Mouse (Mus musculus) myocyte (in vitro differentiated cells): ENCODE measurements around the gene Prdm1. TPM values are rescaled to one million over a fixed set of nuclear protein-coding genes. Genes with fewer than 3 reads are reported as not detected.

ENCODE experiments used
- H3K27me3 ChIP-seq: one replicate; pipeline ENCODE4 v1.6.1; 2011; ENCODE audit not compliant: control insufficient read depth, insufficient read depth, insufficient read length
- H3K36me3 ChIP-seq: one replicate; pipeline ENCODE4 v1.6.1; 2011; ENCODE audit not compliant: control insufficient read depth, insufficient read depth
- H3K4me2 ChIP-seq: one replicate; pipeline ENCODE4 v1.6.1; 2011; ENCODE audit warnings: low read depth, control low read depth
- H3K4me3 ChIP-seq: one replicate; pipeline ENCODE4 v1.5.1; 2011; ENCODE audit warnings: mild to moderate bottlenecking, control low read depth, moderate library complexity
- H3K79me2 ChIP-seq: one replicate; pipeline ENCODE4 v1.6.1; 2011; ENCODE audit not compliant: control insufficient read depth, insufficient read depth
- H3ac ChIP-seq: one replicate; pipeline ENCODE4 v1.6.1; 2011; ENCODE audit not compliant: control insufficient read depth, insufficient read length
- CEBPB ChIP-seq: IDR thresholded peaks from 2 replicates; pipeline ENCODE4 v1.6.1; 2011; ENCODE audit warnings: mild to moderate bottlenecking, moderate library complexity; ENCODE audit not compliant: poor library complexity, insufficient read depth, severe bottlenecking
- E2F4 ChIP-seq: IDR thresholded peaks from one replicate; pipeline ENCODE4 v1.6.1; 2011; ENCODE audit warnings: mild to moderate bottlenecking, control low read depth, moderate library complexity; ENCODE audit not compliant: insufficient read depth
- MAX ChIP-seq: IDR thresholded peaks from one replicate; pipeline ENCODE4 v1.6.1; 2011; ENCODE audit warnings: low read depth, mild to moderate bottlenecking, control low read depth
- MYOD1 ChIP-seq, 3 experiments: IDR thresholded peaks; one replicate each; pipeline ENCODE4 v1.6.1; 2011; ENCODE audit warnings: control low read depth in 2 of 3, low read depth in 2 of 3, mild to moderate bottlenecking in 2 of 3, moderate library complexity in 1 of 3; ENCODE audit not compliant: insufficient read length in 2 of 3, control insufficient read depth in 1 of 3
- MYOG ChIP-seq, 3 experiments: IDR thresholded peaks; one replicate each; pipeline ENCODE4 v1.6.1; 2011; ENCODE audit warnings: control low read depth in 2 of 3, low read depth in 2 of 3, mild to moderate bottlenecking in 2 of 3; ENCODE audit not compliant: insufficient read length in 2 of 3, control insufficient read depth in 1 of 3, insufficient read depth in 1 of 3
- POLR2A ChIP-seq: IDR thresholded peaks from one replicate; pipeline ENCODE4 v1.6.1; 2011; ENCODE audit warnings: low read depth, mild to moderate bottlenecking, control low read depth, moderate library complexity; ENCODE audit not compliant: insufficient read length
- POLR2AphosphoS2 ChIP-seq: IDR thresholded peaks from one replicate; pipeline ENCODE4 v1.6.1; 2011; ENCODE audit warnings: low read depth, control low read depth; ENCODE audit not compliant: insufficient read length
- REST ChIP-seq: IDR thresholded peaks from one replicate; pipeline ENCODE4 v1.6.1; 2011; ENCODE audit warnings: mild to moderate bottlenecking, control low read depth, moderate library complexity; ENCODE audit not compliant: insufficient read depth, insufficient read length
- SRF ChIP-seq: IDR thresholded peaks from one replicate; pipeline ENCODE4 v1.6.1; 2011; ENCODE audit warnings: low read depth; ENCODE audit not compliant: control insufficient read depth, insufficient read length
- TCF12 ChIP-seq: IDR thresholded peaks from one replicate; pipeline ENCODE4 v1.6.1; 2011; ENCODE audit warnings: mild to moderate bottlenecking, control low read depth; ENCODE audit not compliant: poor library complexity, insufficient read depth, severe bottlenecking
- TCF3 ChIP-seq: IDR thresholded peaks from one replicate; pipeline ENCODE4 v1.6.1; 2011; ENCODE audit warnings: low read depth, control low read depth; ENCODE audit not compliant: insufficient read length
- USF1 ChIP-seq: IDR thresholded peaks from one replicate; pipeline ENCODE4 v1.6.1; 2011; ENCODE audit warnings: low read depth, mild to moderate bottlenecking, control low read depth, moderate library complexity
- polyA plus RNA-seq: library from polyadenylated mRNA; unstranded; fragments of >200 nt; fragmentation: generic; extraction: Trizol; gene quantifications from one replicate; pipeline ENCODE4 v1.2.1, GENCODE M21; 2012; ENCODE audit warnings: missing spikeins

Prdm1 gene
- polyA plus RNA-seq, 1 experiment: 0.28 TPM

DNA sequence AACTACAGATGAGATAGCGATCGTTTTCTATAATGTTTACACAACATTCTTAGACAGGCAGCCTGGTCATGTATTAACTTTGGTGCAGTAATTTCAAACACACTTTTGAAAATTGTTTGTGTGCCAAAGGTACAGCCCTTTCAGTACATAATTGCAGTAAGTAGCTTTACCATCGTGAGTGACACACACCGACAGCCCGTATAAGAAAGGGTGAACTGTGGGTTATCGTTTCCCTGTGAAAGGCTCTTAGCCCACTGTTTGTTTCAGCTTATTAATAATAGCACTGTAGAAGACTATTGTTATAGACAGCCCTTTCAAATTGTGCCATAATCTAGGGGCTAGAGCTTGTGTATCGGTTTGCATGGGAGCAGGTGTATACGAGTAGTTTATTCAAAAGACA, 51.1 kb downstream of the Prdm1 start:
- H3K27me3 ChIP-seq: no peaks in the 10 kb centered on the region

DNA sequence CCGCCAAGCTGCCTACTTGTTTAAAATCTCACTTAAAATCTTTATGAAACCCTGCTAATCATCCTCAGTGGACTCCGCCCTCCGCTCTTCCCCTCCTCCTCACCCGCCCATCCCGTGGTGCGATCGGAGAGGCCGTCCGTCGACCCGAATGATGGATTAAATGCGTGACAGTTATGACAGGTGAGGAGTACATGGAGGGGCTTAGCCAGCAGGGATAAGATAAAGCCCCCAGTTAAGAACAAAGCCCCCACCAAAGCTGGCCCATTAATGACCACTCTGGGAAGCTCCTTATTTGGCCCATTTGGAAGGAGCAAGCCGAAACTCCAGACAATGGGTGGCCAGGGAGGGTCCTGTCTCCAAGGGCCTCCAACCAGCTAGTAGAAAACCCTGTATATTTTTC, 51.8 kb downstream of the Prdm1 start:
- H3K79me2 ChIP-seq: no peaks in the 10 kb centered on the region
- no peak overlapping the region for H3ac ChIP-seq
- no peak overlapping the region for H3K4me2 ChIP-seq
- H3K4me3 ChIP-seq: no peak overlapping the region
- TF ChIP-seq TCF3 (no peak), TCF12 (no peak), CEBPB (no peak)
- H3K27me3 ChIP-seq: no peaks in the 10 kb centered on the region
- H3K36me3 ChIP-seq: no peaks in the 10 kb centered on the region

More for the DNA sequence above, 51.1 kb downstream of the Prdm1 start:
- H3K4me2 ChIP-seq: no peak overlapping the region
- no peak overlapping the region for H3ac ChIP-seq
- no peak for TF ChIP-seq MYOD1 (IDR thresholded peaks at IDR 0.05; ENCODE audit: control insufficient read depth in 1 of 3, insufficient read length in 2 of 3, low read depth in 2 of 3)
- no peak for TF ChIP-seq POLR2A
- no peak for TF ChIP-seq MYOG (IDR thresholded peaks at IDR 0.05; ENCODE audit: control insufficient read depth in 1 of 3, insufficient read depth in 1 of 3, insufficient read length in 2 of 3, low read depth in 2 of 3)
- TF ChIP-seq CEBPB: no peak
- TF ChIP-seq POLR2AphosphoS2: no peak
- TF ChIP-seq REST: no peak
- no peak for TF ChIP-seq TCF3
- TF ChIP-seq E2F4: no peak
- no peak for TF ChIP-seq SRF
- no peak for TF ChIP-seq MAX
- TF ChIP-seq TCF12: no peak
- TF ChIP-seq USF1: no peak
- no peaks in the 10 kb centered on the region for H3K79me2 ChIP-seq
- no peak overlapping the region for H3K4me3 ChIP-seq
- H3K36me3 ChIP-seq: no peaks in the 10 kb centered on the region

DNA sequence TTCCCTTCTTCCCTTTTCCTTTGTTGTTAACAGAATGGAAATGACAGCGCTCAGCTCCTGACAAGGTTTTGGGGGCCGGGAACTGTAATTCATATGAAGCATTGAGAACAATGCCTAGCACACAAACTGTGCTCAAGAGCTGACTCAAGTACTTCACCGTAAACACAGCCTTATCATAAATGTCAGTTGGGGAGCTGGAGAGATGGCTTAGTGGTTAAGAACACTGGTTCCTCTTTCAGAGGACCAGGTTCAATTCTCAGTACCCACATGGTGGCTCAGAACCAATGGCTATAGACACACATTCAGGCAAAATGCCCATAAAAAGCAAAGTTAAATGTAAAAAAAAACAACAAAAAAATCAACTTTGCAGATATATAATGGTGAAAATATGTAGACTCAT, 52.9 kb downstream of the Prdm1 start:
- Histone ChIP-seq H3K79me2 (no peaks in the 10 kb centered on the region), H3K4me3 (no peak overlapping the region), H3K36me3 (no peaks in the 10 kb centered on the region), H3K4me2 (no peak overlapping the region), H3K27me3 (no peaks in the 10 kb centered on the region), H3ac (no peak overlapping the region)
- TF ChIP-seq CEBPB: no peak
- no peak for TF ChIP-seq MYOG (IDR thresholded peaks at IDR 0.05; ENCODE audit: control insufficient read depth in 1 of 3, insufficient read depth in 1 of 3, insufficient read length in 2 of 3, low read depth in 2 of 3)
- TF ChIP-seq TCF12: no peak
- no peak for TF ChIP-seq SRF
- TF ChIP-seq TCF3: no peak

DNA sequence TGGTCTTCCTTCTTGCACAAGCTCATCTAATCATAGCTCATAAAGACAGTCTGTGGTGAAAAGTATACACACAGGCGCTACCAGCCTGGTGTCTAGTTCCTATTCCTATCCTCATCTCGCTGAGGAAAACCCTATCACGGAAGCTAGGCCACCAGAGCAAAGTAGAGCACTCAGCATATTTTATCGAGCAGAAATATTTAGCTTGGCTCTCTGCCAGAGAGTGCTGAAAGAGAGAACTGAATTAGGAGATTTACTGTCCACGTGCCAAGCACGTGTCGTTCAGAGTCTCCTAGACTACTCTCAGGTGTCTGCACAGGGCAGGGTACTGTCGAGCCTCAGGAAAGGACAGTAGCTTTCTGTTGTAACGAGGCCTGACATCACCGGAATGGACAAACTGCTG, 54.0 kb downstream of the Prdm1 start:
- Histone ChIP-seq H3K36me3 (no peaks in the 10 kb centered on the region), H3K4me2 (no peak overlapping the region), H3K4me3 (no peak overlapping the region), H3ac (no peak overlapping the region), H3K27me3 (no peaks in the 10 kb centered on the region), H3K79me2 (no peaks in the 10 kb centered on the region)
- TF ChIP-seq USF1 (no peak), REST (no peak), TCF12 (no peak), CEBPB (no peak), MYOG (IDR thresholded peaks at IDR 0.05; ENCODE audit: control insufficient read depth in 1 of 3, insufficient read depth in 1 of 3, insufficient read length in 2 of 3, low read depth in 2 of 3) (no peak), MAX (no peak), MYOD1 (IDR thresholded peaks at IDR 0.05; ENCODE audit: control insufficient read depth in 1 of 3, insufficient read length in 2 of 3, low read depth in 2 of 3) (no peak), E2F4 (no peak), TCF3 (no peak), SRF (no peak), POLR2AphosphoS2 (no peak), POLR2A (no peak)

DNA sequence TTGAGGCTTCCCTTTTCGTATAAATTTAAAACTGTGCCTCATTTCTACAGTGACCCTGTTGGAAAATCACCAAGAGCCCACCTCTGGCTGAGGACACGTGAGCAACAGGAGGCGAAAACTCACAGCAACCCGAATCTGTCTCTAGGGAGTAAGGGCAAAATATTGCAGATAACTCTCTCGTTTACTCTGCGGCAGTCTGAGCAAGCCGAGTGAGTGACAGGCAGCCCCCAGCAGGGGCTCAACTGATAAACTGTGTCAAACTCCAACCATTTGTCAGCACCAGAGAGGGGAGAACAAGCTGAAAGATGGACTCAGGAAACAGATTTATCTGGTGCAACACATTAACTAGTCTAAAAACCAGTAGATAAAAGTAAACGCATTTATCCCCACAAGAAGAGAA, 62.7 kb downstream of the Prdm1 start:
- no peak overlapping the region for H3ac ChIP-seq
- H3K4me2 ChIP-seq: no peak overlapping the region
- H3K4me3 ChIP-seq: no peak overlapping the region
- H3K79me2 ChIP-seq: no peaks in the 10 kb centered on the region
- no peaks in the 10 kb centered on the region for H3K36me3 ChIP-seq
- TF ChIP-seq POLR2A (no peak), POLR2AphosphoS2 (no peak), USF1 (no peak), MYOG (IDR thresholded peaks at IDR 0.05; ENCODE audit: control insufficient read depth in 1 of 3, insufficient read depth in 1 of 3, insufficient read length in 2 of 3, low read depth in 2 of 3) (no peak), E2F4 (no peak), TCF3 (no peak), MAX (no peak), CEBPB (no peak), SRF (no peak), MYOD1 (IDR thresholded peaks at IDR 0.05; ENCODE audit: control insufficient read depth in 1 of 3, insufficient read length in 2 of 3, low read depth in 2 of 3) (no peak)
- H3K27me3 ChIP-seq: no peaks in the 10 kb centered on the region
